Mouse (Mus musculus): ENCODE measurements at regions not wholly inside any gene's neighbourhood (a gene's known extent, or its start where the extent isn't known, plus 50 kb on each side); places are given as distances from the start of the nearest gene placed in this dataset.

- no peak for DNase-seq (ENCODE audit: low spot score)
Observed at GRCm38 (mm10) chr3:56427201-56427600, 243.7 kb upstream of the Nbea start.

GRCm38 (mm10) chr3:56397851-56398496, 214.5 kb upstream of the Nbea start:
- no peak for DNase-seq (ENCODE audit: low spot score)

- no peak for DNase-seq (ENCODE audit: low spot score)
Observed at GRCm38 (mm10) chr3:56393134-56393533, 209.6 kb upstream of the Nbea start.

DNA sequence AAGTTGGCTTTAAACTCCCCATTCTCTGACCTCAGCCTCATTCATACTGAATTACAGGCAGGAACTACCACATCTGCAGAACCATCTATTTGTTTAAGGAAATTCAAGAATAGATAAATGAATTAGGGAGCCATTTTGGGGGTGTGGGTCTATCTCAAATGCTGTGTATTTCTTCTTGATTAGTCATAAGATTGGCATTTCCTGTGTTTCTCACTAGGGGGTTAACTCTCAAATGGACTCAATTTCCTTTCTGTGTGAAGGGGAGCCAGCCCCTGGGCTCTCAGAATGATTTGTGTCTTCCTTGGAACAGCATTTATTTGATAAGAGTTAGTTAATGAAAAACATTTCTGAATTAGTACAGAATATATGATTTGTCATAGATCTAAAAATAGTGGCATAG, 196.8 kb upstream of the Nbea start:
- no peak for DNase-seq (ENCODE audit: low spot score)

- DNase-seq (ENCODE audit: low spot score), result no peak
Observed at GRCm38 (mm10) chr3:56379500-56379899, 196.0 kb upstream of the Nbea start.

- no peak for DNase-seq (ENCODE audit: low spot score)
Observed at GRCm38 (mm10) chr3:56362543-56362942, 179.0 kb upstream of the Nbea start.

- no peak for DNase-seq (ENCODE audit: low spot score)
Observed at GRCm38 (mm10) chr3:56357035-56357701, 173.7 kb upstream of the Nbea start.

- DNase-seq (ENCODE audit: low spot score), result no peak
Observed at GRCm38 (mm10) chr3:56356163-56356882, 172.8 kb upstream of the Nbea start.

Measured in adipocyte (in vitro differentiated cells).